Mouse (Mus musculus): ENCODE measurements around the gene Elp4. TPM values are rescaled to one million over a fixed set of nuclear protein-coding genes. Genes with fewer than 3 reads are reported as not detected.

Elp4 gene
- polyA plus RNA-seq, 1 experiment from 2014 or later = 40.9 TPM

DNA sequence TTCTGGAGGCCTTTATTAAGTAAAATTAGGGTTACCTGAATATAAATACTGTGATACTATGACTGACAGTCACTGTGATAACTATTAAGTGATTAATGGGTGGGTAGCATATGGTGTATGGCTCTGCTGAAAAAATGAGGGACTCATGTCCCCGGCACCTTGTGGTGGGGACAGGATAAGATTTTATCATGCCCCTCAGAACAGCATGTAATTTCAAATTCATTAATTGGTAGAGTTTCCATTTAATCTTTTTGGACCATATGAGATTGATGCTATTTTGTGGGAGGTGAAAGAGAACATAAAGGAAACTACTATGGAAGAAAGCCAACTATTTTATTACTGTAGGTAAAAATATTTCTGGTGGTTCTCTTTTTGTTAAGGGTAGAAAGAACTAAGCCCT lies 31.0 kb downstream of the Elp4 start:
- H3K4me3 ChIP-seq (replicated peaks) = no peak overlapping the region
- no peaks in the 10 kb centered on the region for H3K9me3 ChIP-seq (replicated peaks)
- H3K27ac ChIP-seq = no peak overlapping the region
- H3K9ac ChIP-seq = no peak overlapping the region
- H3K27me3 ChIP-seq = no peaks in the 10 kb centered on the region
- WGBS = 90% methylated on average over 1 of the region's 1 CpGs
- H3K4me2 ChIP-seq = no peak overlapping the region
- no peak for ATAC-seq (replicated peaks; ENCODE audit: low FRiP score)
- no peaks in the 10 kb centered on the region for H3K4me1 ChIP-seq
- no peaks in the 10 kb centered on the region for H3K36me3 ChIP-seq

- no peak overlapping the region for H3K9ac ChIP-seq
- H3K36me3 ChIP-seq = 0 out of 2 replicates have a peak, but pooled peaks cover 4% of the 10 kb centered on the region
- H3K27ac ChIP-seq = no peak overlapping the region
- H3K4me3 ChIP-seq (replicated peaks) = no peak overlapping the region
- no peaks in the 10 kb centered on the region for H3K4me1 ChIP-seq
- 64% methylated on average over 2 of the region's 2 CpGs for WGBS
- no peaks in the 10 kb centered on the region for H3K9me3 ChIP-seq (replicated peaks)
- no peak for ATAC-seq (replicated peaks; ENCODE audit: low FRiP score)
- no peak overlapping the region for H3K4me2 ChIP-seq
- no peaks in the 10 kb centered on the region for H3K27me3 ChIP-seq
These were observed 49.6 kb downstream of the Elp4 start for GRCm38 (mm10) chr2:105854740-105855139.

GRCm38 (mm10) chr2:105852971-105853370 lies 51.4 kb downstream of the Elp4 start:
- Histone ChIP-seq H3K4me2 (no peak overlapping the region), H3K9me3 (replicated peaks) (no peaks in the 10 kb centered on the region), H3K27ac (no peak overlapping the region), H3K4me1 (no peaks in the 10 kb centered on the region), H3K4me3 (replicated peaks) (no peak overlapping the region), H3K9ac (no peak overlapping the region), H3K36me3 (0 out of 2 replicates have a peak, but pooled peaks cover 4% of the 10 kb centered on the region), H3K27me3 (no peaks in the 10 kb centered on the region)
- no peak for ATAC-seq (replicated peaks; ENCODE audit: low FRiP score)
- WGBS = 94% methylated on average over 2 of the region's 2 CpGs

DNA sequence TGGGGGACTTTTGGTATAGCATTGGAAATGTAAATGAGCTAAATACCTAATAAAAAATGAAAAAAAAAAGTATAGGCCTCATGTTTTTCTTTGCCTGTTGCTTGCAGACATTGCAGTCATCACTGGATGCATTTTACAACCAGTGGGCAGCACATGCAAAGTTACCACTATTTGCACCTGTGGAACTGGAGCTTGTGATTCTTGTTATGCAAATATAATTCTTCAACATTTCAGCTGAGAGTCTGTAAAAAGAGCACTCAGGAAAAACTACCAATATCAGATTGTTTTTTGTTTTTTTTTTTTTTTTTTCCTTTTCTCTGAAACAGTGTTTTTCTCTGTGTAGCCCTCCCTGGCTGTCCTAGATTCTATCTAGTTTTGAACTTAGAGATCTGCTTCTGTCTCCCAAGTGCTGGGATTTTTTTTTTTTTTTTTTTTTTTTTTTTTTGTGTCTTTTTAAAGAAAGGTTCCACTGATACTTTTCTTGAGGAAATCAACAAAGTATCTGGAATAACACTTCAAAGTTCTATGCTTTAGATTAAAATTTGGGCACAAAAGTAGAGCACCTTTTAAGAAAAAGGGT lies 52.6 kb downstream of the Elp4 start:
- Histone ChIP-seq H3K27ac (no peak overlapping the region), H3K27me3 (no peaks in the 10 kb centered on the region), H3K9me3 (replicated peaks) (no peaks in the 10 kb centered on the region), H3K4me1 (no peaks in the 10 kb centered on the region), H3K36me3 (0 out of 2 replicates have a peak, but pooled peaks cover 4% of the 10 kb centered on the region), H3K4me2 (no peak overlapping the region), H3K4me3 (replicated peaks) (no peak overlapping the region), H3K9ac (no peak overlapping the region)
- ATAC-seq (replicated peaks; ENCODE audit: low FRiP score) = no peak

GRCm38 (mm10) chr2:105843151-105843550 lies 61.2 kb downstream of the Elp4 start:
- no peak overlapping the region for H3K9ac ChIP-seq
- H3K36me3 ChIP-seq = 0 out of 2 replicates have a peak, but pooled peaks cover 4% of the 10 kb centered on the region
- ATAC-seq (replicated peaks; ENCODE audit: low FRiP score) = no peak
- 90% methylated on average over 5 of the region's 5 CpGs for WGBS
- H3K27me3 ChIP-seq = no peaks in the 10 kb centered on the region
- H3K4me2 ChIP-seq = no peak overlapping the region
- H3K27ac ChIP-seq = no peak overlapping the region
- no peak overlapping the region for H3K4me3 ChIP-seq (replicated peaks)
- no peaks in the 10 kb centered on the region for H3K4me1 ChIP-seq
- no peaks in the 10 kb centered on the region for H3K9me3 ChIP-seq (replicated peaks)

DNA sequence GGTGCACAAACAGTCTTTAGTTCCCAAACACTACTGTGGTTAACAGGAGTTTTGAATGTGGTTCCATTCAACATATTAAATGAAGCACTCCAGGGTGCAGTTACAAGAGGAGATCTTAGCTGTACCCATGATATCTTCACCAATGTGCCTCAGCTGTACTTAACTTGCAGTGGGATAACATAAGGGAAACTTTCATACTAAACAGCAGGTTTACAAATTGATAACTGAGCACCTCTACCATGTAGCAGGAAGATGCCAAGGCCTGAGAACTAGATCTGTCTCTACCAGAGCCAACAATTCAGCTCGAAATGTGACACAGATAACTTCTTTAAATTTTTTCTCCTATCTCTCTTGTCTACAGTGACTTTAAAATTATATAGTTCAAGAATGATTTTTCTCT lies 86.4 kb downstream of the Elp4 start:
- peaks cover 6% of the 10 kb centered on the region; the same call in 1 of the 2 replicates for H3K36me3 ChIP-seq
- no peaks in the 10 kb centered on the region for H3K9me3 ChIP-seq (replicated peaks)
- H3K27ac ChIP-seq = no peak overlapping the region
- no peak overlapping the region for H3K4me3 ChIP-seq (replicated peaks)
- no peak for ATAC-seq (replicated peaks; ENCODE audit: low FRiP score)
- H3K27me3 ChIP-seq = no peaks in the 10 kb centered on the region
- WGBS = 88% methylated on average over 1 of the region's 1 CpGs
- H3K9ac ChIP-seq = no peak overlapping the region
- no peaks in the 10 kb centered on the region for H3K4me1 ChIP-seq
- H3K4me2 ChIP-seq = no peak overlapping the region

DNA sequence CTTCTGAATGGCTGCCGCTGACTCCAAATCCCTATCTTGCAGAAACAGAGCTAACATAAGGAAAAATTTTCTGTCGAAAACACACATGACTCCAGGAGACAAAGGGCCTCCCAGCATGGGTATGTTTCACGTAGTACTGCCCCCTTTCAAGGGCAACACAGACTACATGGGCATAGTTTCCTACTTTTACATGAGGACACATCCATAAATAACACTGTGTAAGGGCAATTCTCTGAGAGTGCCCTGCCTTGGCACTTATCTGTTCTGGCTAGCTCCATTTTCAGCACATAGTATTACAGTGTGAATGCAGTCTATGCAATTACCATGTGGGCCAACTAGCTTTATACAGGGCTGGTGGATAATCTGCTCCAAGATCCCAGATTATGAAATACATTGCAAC lies 89.2 kb downstream of the Elp4 start:
- 82% methylated on average over 3 of the region's 3 CpGs for WGBS
- Histone ChIP-seq H3K36me3 (no peaks in the 10 kb centered on the region), H3K4me1 (no peaks in the 10 kb centered on the region), H3K27ac (no peak overlapping the region), H3K4me3 (replicated peaks) (no peak overlapping the region), H3K27me3 (no peaks in the 10 kb centered on the region), H3K9ac (no peak overlapping the region), H3K9me3 (replicated peaks) (no peaks in the 10 kb centered on the region), H3K4me2 (no peak overlapping the region)
- ATAC-seq (replicated peaks; ENCODE audit: low FRiP score) = no peak

DNA sequence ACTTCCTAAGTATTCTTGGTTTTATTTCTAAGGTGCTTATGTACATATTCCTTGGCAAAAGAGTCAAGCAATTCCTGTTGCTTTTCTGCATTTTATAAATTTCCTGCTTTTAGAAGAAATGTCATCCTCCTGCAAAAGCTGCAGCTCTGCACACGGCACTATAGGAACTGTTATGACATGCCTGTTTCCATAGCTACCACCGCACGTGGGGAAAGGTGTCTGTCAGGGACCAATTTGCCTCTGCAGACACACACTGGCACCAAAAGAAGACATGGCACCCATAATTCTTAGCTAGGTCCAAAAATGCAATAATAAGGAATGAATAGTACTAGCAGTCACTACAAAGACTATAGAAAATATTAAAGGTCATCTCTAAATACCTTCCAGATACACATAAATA lies 91.3 kb downstream of the Elp4 start:
- Histone ChIP-seq H3K27ac (no peak overlapping the region), H3K36me3 (no peaks in the 10 kb centered on the region), H3K4me2 (no peak overlapping the region), H3K27me3 (no peaks in the 10 kb centered on the region), H3K9me3 (replicated peaks) (no peaks in the 10 kb centered on the region), H3K4me1 (no peaks in the 10 kb centered on the region), H3K9ac (no peak overlapping the region), H3K4me3 (replicated peaks) (no peak overlapping the region)
- WGBS = 82% methylated on average over 3 of the region's 3 CpGs
- ATAC-seq (replicated peaks; ENCODE audit: low FRiP score) = no peak

GRCm38 (mm10) chr2:105810286-105810685 lies 94.1 kb downstream of the Elp4 start:
- H3K4me2 ChIP-seq = no peak overlapping the region
- WGBS = 90% methylated on average over 2 of the region's 2 CpGs

DNA sequence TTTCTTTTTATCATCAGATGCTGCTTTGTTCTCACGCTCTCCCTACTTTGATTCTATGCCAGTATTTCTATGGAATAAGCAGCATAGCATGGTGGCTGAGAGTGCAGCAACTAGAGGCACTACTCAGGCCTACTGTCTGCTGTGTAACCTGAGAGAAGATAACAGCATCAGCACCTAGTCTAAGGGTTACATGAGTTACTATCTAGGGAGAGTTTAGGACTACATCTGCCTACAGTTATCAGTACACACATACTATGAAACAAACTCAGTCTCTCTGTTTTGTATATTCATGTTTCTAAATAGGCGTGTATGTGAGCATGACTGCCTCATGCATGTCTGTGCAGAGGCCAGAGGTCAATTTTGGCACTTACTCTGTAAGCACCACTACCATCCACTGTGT lies 97.8 kb downstream of the Elp4 start:
- no peak for ATAC-seq (replicated peaks; ENCODE audit: low FRiP score)

More at GRCm38 (mm10) chr2:105810286-105810685, 94.1 kb downstream of the Elp4 start:
- no peak for ATAC-seq (replicated peaks; ENCODE audit: low FRiP score)
- no peak overlapping the region for H3K4me3 ChIP-seq (replicated peaks)
- H3K9me3 ChIP-seq (replicated peaks) = no peaks in the 10 kb centered on the region
- no peaks in the 10 kb centered on the region for H3K36me3 ChIP-seq
- no peaks in the 10 kb centered on the region for H3K27me3 ChIP-seq
- H3K4me1 ChIP-seq = no peaks in the 10 kb centered on the region
- H3K27ac ChIP-seq = no peak overlapping the region
- H3K9ac ChIP-seq = no peak overlapping the region

DNA sequence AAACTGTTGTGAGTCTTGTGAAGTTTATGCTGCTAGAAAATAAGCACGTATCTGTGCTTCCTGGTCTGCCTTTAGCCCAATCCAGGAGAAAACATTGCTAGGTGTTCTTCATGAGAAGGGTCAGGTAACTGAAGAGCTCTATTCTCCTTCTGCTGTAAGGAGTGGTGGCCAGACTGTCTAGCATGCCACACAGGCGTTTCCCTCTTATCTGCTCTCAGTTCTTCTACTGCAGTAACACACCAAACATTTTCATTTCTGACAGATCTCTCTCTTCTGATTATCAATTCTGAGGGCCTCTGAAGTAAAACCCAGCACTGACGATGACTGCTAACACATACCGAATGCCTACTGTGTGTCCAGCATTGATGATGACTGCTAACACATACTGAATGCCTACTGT lies 98.3 kb downstream of the Elp4 start:
- no peaks in the 10 kb centered on the region for H3K36me3 ChIP-seq
- H3K27me3 ChIP-seq = no peaks in the 10 kb centered on the region
- no peak overlapping the region for H3K4me3 ChIP-seq (replicated peaks)
- H3K9ac ChIP-seq = no peak overlapping the region
- H3K27ac ChIP-seq = no peak overlapping the region
- no peaks in the 10 kb centered on the region for H3K9me3 ChIP-seq (replicated peaks)
- no peaks in the 10 kb centered on the region for H3K4me1 ChIP-seq
- 90% methylated on average over 4 of the region's 4 CpGs for WGBS
- no peak for ATAC-seq (replicated peaks; ENCODE audit: low FRiP score)
- H3K4me2 ChIP-seq = no peak overlapping the region

More for the DNA sequence above, 97.8 kb downstream of the Elp4 start:
- Histone ChIP-seq H3K36me3 (no peaks in the 10 kb centered on the region), H3K9ac (no peak overlapping the region), H3K27me3 (no peaks in the 10 kb centered on the region), H3K4me2 (no peak overlapping the region), H3K4me3 (replicated peaks) (no peak overlapping the region), H3K4me1 (no peaks in the 10 kb centered on the region), H3K27ac (no peak overlapping the region), H3K9me3 (replicated peaks) (no peaks in the 10 kb centered on the region)
- WGBS = 90% methylated on average over 2 of the region's 2 CpGs

DNA sequence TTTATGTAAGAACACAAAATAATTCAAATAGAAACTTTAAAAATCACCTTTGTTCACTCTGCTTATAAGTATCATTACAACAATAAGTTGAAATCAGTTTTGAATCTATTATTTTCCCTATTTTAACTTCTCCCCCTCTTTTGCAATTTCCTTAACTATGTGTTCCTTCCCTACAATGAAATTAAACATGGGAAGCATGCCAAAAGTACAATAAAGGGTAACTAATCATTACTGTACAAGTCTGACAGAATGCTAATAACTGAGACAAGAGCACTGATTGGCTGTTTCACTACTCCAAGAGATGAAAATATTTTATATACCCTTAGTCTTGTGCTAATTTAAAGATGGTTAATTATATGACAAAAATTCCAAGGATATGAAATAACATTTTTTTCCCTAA lies 99.2 kb downstream of the Elp4 start:
- no peak overlapping the region for H3K4me3 ChIP-seq (replicated peaks)
- no peaks in the 10 kb centered on the region for H3K27me3 ChIP-seq
- no peak overlapping the region for H3K9ac ChIP-seq
- no peaks in the 10 kb centered on the region for H3K9me3 ChIP-seq (replicated peaks)
- ATAC-seq (replicated peaks; ENCODE audit: low FRiP score) = no peak
- no peaks in the 10 kb centered on the region for H3K4me1 ChIP-seq
- no peaks in the 10 kb centered on the region for H3K36me3 ChIP-seq
- no peak overlapping the region for H3K4me2 ChIP-seq
- no peak overlapping the region for H3K27ac ChIP-seq

- ATAC-seq (replicated peaks; ENCODE audit: low FRiP score) = no peak
These were observed 99.9 kb downstream of the Elp4 start for GRCm38 (mm10) chr2:105804506-105804905.

More at GRCm38 (mm10) chr2:105804506-105804905, 99.9 kb downstream of the Elp4 start:
- H3K27ac ChIP-seq = no peak overlapping the region
- H3K9ac ChIP-seq = no peak overlapping the region
- H3K27me3 ChIP-seq = no peaks in the 10 kb centered on the region
- no peak overlapping the region for H3K4me2 ChIP-seq
- H3K4me3 ChIP-seq (replicated peaks) = no peak overlapping the region
- H3K9me3 ChIP-seq (replicated peaks) = no peaks in the 10 kb centered on the region
- 62% methylated on average over 10 of the region's 10 CpGs for WGBS
- H3K36me3 ChIP-seq = no peaks in the 10 kb centered on the region
- no peaks in the 10 kb centered on the region for H3K4me1 ChIP-seq

Data from kidney, embryonic 15.5 days (tissue).